Mouse (Mus musculus): Measurements from ENCODE around the gene Kif3a.
"Not testable (repeated sequence)": the region's sequence is repeated elsewhere in the genome, so short reads cannot be mapped to it uniquely, and the experiment has no call there.

Gene Kif3a

DNA sequence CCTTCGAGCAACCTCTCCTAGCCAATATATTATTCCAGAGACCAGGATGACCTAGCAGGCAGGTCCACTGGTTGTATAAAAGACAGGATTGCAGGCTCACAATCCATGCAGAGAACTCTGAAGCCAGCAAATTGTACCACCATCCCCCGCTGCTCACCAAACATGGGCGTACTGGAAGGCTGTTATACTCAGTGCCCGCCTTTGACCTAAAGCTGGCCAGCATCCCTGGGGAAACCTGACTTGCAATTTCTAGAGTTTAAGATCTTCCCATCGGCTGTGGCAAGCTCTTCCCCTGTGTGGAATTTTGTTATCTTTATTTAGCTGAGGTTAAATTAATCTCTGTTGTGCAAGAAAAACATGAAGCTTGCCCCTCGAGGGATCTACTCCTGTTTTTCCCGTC lies 24.2 kb upstream of the Kif3a start:
- DNase-seq (ENCODE audit: low spot score), result peak; percentile 50

DNA sequence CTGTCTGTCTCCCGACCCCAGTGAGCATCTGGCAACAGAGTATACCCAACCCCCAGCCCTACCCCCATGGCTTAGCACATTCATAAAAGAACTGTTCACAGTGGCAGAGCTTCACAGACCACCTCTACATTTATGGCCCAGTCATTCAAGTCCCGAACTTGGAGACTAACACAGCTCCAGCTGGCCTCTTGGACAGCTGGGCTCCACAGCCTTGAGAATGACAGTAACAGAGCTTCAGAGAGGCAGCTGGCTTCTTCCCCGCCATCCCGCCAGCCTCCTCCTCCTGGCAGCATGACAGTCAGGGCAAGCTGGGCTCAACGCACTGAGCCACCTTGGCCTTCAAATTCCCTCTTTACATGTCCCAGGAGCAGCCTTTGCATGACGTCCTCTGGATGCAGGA lies 20.9 kb upstream of the Kif3a start:
- DNase-seq (ENCODE audit: low spot score), result no peak

DNA sequence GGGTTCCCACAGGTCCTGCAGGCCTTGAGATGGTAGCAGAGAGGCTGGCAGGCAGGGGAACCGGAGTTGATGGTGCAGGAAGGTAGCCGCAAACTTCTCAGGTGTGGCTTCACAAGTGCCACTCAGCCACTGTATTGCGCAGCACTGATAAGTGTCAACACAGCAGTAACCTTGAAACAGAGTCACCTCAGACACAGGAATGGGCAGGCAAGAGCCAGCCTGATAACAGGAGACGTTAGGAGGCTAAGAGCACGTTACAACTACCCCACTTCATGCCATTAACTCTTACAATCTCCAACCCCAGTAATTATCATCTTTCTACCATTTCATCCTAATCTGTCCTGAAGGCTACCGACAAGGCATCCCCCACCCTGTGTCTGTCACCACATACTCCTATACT lies 19.6 kb upstream of the Kif3a start:
- no peak for DNase-seq (ENCODE audit: low spot score)

DNA sequence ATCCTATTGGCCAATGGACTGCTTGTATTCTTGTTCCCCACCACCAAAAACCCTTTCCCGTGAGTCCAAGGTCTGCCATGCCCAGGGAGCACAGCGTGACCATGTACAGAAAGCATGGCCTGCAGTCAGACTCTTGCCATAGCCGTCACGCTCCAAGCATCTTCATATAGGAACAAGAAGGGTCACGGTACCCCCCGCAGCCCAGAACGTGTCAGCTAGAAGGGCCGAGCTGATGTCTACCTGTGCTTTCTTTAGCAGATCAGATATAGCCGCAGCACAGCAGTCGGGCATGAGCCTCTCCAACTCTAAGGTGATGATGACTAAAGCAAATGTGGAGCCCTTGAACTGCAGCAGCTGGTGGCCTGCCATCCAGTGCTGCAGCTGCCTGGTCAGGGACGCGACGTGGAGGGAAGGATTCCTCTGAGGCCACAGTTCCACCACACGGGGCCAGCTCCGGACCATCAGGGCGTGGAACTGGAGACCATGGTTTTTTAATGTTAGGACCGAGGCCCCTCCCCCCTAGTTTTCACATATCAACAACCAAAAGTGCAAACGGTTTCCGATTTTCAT lies 19.1 kb upstream of the Kif3a start:
- no peak for DNase-seq (ENCODE audit: low spot score)

DNA sequence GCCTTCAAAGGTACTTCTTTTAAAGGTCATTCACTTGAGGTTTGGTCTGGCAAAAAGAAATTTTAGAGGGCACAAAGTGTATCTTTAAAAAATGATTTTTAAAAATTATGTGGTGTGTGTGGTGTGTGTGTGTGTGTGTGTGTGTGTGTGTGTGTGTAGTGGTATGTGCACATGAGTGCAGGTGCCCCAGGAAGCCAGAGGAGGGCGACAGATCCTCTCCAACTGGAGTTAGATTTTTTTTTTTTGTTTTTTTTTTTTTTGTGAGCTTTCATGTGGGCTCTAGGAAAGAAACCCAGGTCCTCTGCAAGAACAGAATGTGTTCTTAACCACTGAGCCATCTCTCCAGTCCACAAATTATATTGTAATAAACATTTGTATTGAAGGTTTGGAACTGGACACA lies 16.5 kb upstream of the Kif3a start:
- DNase-seq (ENCODE audit: low spot score), result no peak

DNA sequence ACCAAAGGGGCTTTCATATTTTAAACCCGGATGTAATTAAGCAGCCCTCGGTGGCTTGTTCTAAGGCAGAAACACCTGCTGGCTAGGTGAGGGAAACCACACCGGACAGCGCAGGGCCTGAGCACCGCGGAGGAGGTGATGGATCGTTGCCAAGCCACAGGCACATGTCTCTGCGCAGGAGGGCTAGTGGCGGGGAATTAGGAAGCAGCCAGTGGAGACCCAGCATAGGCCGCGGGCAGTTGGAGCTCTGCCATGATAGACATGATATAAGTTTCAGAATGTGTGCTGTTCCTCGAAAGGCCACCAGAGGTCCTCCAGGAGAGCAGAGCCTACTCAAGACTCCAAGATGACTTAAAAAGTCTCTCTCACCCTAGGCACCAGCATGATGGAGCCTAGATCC lies 15.4 kb upstream of the Kif3a start:
- DNase-seq (ENCODE audit: low spot score), result peak; percentile 20

DNA sequence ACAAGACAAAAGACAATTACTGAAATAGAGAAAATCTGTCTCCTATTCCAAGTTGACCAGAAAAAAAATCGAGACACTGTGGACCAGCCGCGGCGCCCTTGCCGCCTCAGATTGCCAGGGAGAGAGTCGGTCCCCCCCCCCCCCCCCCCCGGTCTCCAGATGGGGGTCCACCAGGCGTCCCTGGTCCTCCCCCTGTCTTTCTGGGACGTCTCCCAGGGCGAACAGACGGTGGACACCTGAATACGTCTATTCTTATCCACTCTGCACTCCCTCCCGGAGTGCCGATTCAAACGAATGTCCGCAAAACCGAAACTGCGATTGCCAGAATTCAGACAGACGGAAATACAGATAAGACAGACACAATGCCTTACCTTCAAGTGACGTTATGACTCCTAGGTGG lies 10.7 kb upstream of the Kif3a start:
- DNase-seq (ENCODE audit: low spot score), result not testable (repeated sequence)

DNA sequence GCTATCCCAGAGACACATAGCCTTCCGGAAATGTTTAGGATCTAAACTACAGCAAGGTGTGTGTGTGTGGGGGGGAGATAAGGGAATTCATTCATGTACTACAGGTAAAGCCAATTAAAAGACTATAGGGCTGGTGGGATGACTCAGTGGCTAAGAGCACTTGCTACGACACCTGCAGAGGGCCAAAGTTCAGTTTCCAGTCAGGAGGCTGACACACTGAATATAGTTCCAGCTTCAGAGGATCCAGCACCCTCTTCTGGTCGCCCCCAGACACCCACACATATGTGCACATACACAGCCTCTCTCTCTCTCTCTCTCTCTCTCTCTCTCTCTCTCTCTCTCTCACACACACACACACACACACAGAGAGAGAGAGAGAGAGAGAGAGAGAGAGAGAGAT lies 9.2 kb upstream of the Kif3a start:
- not testable (repeated sequence) for DNase-seq (ENCODE audit: low spot score)

DNA sequence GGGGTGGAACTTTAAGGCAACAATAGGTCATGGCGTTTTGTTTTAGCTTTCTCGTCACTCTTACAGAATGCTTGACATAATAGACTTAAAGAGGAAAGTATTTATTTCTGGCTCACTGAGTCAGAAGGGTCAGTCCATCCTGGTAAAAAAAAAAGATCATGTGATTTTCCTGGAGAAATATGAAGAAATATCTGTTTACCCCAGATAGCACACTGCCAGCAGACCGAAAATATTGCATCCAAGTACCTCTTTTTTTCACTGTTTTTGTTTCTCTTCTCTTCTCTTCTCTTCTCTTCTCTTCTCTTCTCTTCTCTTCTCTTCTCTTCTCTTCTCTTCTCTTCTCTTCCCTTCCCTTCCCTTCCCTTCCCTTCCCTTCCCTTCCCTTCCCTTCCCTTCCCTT lies 7.2 kb upstream of the Kif3a start:
- DNase-seq (ENCODE audit: low spot score), result not testable (repeated sequence)

DNA sequence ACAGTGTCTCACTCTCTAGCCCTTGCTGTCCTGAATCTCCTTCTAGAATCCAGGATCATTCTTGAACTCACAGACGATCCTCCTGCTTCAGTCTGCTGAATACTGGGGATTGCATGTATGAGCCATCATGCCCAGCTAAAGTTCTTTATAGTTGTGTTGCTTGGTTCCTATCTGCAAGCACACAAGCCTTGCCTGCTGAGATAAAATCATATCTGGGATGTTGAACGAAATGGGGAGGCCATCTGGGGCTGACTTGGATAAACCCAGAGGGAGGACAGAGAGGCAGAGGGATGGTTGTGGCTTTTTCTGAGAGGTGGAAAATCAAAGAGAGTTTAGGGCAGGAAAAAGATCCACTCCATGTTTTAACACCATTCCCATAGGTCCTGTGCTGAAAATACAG lies 5.2 kb upstream of the Kif3a start:
- no peak for DNase-seq (ENCODE audit: low spot score)

DNA sequence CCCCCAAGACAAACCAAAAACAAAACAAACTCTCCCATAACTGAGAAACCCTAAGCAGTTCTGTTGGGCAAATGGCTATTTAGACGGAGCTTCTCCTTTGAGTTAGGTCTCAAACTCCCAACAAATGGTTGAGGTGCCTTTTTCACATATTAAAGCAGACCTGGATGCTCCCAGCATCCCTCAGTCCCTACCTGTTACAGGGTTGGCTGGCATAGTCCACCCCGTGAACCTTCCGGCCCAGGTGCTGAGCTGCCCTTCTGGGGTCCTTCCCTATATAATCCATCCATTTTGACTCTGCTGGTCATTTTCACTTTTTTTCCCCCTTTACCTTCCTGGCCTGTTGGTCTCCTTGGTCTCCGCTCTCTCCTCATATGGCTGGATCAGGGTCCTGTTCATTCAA lies 533 bp upstream of the Kif3a start:
- no peak for DNase-seq (ENCODE audit: low spot score)

DNA sequence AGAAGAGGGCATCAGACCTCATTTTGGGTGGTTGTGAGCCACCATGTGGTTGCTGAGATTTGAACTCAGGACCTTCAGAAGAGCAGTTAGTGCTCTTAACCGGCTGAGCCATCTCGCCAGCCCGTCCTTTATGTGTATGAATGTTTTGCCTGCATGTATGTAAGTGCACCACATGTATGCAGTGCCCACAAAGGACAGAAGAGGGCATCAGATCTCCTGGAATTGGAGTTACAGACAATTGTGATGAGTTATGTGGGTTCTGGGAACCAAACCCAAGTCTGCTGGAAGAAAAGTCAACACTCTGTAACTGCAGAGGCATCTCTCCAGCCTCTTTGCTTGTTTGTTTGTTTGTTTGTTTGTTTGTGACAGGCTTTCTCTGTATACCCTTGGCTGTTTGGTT lies 13.4 kb downstream of the Kif3a start:
- DNase-seq (ENCODE audit: low spot score), result no peak

DNA sequence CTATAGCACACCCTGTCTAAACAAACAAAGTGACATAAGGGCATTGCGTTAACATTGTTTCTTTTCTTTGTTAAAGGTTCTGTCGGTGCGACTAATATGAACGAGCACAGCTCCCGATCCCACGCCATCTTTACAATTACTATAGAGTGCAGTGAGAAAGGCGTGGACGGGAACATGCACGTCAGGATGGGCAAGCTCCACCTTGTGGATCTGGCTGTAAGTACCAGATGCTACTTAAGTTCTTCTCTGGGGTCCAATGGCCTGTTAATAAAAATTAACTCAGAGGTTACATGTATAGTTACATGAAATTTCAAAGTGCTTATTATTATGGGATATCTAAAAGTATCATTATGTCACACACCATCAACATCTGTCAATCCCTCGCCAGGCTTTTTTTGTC lies 16.0 kb downstream of the Kif3a start:
- DNase-seq (ENCODE audit: low spot score), result peak; percentile 22

DNA sequence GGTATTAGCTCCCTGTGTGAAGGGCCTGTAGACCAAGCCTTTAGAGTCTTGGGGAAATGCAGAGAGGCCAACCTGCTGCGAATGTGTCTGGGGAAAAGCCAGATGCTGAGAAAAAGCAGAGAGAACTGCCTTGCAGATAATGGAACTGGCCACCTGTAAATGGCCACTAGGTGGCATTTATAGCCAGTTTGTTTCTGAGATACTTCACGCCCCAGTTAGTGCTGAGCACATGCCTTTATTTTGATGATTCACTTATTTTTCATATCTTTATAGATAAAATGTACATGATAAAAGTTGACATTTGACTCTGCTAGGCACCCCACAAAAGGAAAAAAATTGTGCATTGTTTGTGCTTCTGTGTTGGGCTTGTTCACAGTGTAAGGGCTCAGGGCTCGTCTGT lies 17.7 kb downstream of the Kif3a start:
- DNase-seq (ENCODE audit: low spot score), result peak; percentile 67

DNA sequence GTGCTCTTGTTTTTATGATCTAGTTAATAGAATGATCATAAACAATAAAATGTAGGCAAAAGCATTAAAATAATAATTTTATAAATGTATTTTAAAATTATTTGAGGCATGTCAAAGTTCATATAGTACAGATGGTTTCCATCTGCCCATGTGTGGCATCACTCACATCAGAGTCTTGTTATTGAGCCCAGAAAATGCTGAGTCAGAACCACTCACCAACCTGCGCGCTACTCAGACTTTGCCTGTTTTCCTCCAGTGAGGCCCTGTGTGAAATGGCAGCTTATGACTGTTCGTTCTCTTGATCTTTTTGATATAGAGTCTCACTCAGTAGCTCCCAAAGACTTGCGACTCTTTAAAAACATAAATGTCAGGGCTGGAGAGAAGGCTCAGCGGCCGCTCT lies 18.3 kb downstream of the Kif3a start:
- DNase-seq (ENCODE audit: low spot score), result no peak

DNA sequence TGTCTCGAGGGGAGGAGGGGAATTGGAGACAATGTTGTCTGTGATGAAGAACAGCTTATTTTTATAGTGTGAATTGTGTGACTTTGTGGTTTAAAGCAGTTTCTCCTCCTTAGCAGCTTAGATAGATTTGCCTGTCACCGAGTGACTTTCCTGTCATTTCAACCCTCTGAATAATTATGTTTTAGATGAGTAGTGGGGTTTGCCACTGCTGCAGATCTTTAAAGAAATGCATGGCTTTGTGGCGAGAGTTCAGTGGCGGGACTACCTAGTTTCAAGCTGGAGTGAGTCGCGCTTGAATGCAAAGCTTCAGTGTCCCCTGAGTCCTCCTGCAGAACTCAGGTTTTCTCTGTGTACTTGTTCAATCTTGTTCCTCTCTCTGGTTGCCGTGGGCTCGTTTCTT lies 21.1 kb downstream of the Kif3a start:
- DNase-seq (ENCODE audit: low spot score), result no peak

DNA sequence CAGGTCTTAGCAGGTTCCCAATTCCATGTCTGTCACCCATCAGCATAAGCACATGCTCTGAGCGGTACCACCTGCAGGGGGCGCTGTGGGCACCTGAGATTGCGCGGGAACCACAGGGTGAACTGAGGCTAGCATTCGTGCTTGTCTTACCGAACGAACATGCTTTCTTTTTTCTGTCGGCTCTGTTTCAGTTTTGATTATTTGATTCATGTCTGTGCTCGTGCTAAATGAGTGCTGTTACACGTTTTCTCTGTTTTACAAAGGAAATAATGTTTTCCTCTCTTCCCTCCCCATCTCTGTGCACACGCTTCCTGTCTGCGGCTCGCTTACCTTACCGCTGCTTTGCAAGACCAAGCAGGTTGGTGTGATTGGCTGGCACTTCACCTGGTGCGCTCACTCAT lies 23.2 kb downstream of the Kif3a start:
- peak; percentile 66 for DNase-seq (ENCODE audit: low spot score)

DNA sequence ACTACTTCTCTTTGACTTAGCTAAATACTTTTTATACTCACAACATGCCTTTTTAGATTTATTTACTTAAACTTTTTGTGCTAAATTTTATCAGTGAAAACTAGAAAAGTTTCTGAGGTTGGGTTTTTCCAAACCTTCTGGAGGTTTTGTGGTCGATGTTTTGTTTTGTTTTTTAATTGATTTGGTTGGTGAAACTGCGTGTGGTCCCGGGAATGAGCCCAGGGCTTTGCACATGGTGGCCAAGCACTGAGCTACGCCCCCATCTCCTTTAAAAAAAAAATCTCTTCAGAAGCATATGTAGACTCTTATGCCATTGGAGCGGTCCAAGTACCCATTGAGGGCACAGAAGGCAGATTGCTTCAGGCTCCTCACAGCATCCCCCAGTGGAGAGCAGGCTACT lies 23.9 kb downstream of the Kif3a start:
- no peak for DNase-seq (ENCODE audit: low spot score)

DNA sequence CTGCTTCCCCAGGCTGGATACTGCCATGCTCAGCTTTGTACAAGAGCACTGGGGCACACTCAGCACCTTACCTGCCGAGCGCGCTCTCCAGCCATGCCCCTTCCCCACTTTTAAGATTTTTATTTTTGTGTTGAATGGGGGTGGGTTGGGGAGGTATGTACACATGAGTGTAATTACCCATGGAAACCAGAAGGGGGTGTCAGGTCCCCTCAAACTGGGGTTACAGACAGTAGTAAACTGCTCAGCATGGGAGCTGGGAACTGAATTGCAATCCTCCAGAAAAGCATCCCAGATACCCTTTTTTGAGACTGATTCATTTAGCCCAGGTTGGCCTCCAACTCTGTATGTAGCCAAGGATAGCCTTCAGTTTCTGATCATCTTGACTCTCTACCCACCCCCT lies 37.8 kb downstream of the Kif3a start:
- DNase-seq (ENCODE audit: low spot score), result no peak

DNA sequence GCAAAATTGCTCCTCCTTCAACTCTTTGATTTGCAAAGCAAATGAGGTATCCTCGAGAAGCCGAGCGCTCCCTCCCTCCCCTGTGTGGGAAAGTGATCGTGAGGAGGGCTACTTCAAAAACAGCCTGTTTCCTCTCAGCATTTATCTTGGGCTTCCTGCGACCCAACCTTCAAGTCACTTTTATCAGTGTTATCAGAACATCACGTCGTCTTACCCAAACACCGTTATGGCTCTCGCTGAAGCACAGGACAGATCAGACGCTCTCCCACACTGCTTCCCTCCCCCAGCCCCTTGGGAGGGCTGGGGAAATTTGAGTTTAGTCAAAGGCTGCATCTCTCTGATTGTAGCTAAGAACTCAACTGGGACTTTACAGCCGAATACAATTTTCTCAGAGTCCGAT lies 38.4 kb downstream of the Kif3a start:
- no peak for DNase-seq (ENCODE audit: low spot score)

DNA sequence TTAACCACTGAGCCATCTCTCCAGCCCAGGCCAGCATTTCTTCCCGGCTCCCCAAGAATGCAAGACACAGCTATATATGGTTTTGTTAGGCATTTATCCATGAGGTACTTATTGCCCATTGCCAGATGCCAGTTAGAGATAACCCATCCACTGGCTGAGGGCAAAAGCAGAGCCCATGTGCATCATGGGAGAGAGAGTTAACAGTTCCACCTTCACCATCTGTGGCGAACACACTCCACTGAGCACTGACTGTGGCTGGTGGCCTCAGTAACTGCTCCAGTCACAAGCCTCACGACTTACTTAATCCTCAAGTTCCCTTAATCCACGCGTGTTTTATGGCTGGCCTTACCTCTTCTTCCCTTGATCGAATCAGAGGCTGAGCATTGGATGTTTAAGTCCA lies 42.1 kb downstream of the Kif3a start:
- no peak for DNase-seq (ENCODE audit: low spot score)

DNA sequence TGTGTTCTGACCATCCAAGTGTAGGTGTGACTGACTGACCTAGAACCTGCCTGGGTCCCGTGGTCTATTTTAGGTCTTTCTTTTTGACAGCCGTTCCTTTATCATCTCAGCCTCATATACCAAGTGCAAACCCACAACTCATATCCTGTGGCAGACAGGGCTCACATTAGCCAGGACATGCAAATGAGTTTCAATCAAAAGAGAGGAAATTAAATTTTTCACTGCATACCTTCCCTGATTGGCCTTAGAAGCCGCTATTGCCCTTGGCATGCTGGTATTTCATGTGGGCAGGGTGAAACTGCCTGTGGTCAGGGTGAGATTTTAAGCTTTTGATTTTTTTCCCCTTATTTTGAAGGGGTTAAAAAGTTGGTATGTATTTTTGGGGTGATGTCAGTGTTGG lies 42.5 kb downstream of the Kif3a start:
- DNase-seq (ENCODE audit: low spot score), result no peak

DNA sequence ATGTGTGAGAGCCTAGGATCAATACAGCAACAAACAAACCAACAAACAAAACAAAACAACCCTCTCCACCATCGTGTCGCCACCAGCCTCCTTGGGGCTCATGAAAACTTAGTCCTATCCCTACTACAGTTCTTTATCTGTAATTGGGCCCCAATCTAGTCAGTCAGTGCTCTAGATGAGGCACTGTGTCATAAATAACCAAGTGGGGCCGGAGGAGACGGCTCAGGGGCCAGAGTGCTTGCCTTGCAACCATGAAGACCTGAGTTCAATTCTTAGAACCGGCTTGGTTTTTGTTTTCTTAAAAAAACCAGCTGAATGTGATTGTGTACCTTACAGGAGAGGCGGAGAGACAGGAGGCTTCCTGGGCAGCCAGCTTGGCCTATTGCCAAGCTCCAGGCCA lies 48.0 kb downstream of the Kif3a start:
- DNase-seq (ENCODE audit: low spot score), result no peak

DNA sequence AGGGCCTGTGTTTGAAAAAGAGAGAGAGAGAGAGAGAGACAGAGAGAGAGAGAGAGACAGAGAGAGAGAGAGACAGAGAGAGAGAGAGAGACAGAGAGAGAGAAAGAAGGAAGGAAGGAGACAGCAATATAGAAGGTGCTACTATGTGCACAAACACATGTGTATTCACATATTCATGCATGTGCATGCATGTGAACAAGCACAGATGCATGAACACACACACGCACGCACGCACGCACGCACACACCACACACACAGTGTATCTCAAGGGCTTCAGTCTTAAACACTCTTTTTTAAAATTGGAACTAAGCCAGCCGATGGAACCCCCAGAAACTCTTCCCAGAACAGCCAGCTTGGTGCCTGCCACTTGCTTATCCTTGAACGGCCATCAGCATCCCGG lies 48.4 kb downstream of the Kif3a start:
- DNase-seq (ENCODE audit: low spot score), result no peak
